Mouse (Mus musculus) monocyte, adult 5-6 weeks (primary cell): ENCODE results near the gene Kctd5. TPM values are rescaled to one million over a fixed set of nuclear protein-coding genes. Genes with fewer than 3 reads are reported as not detected.
"Not testable (repeated sequence)": the region's sequence is repeated elsewhere in the genome, so short reads cannot be mapped to it uniquely, and the experiment has no call there.

Experiments used
- ATAC-seq: fragments of 153-309, 156-312 bp; replicated peaks from 2 replicates; pipeline ENCODE4 v1.8.0; 2017; ENCODE audit warnings: mild to moderate bottlenecking; ENCODE audit not compliant: low TSS enrichment, insufficient number of reproducible peaks, severe bottlenecking, poor library complexity, low FRiP score
- total RNA-seq: library from RNA; stranded (forward); fragments of 200-1000, 200-491, 200-594 nt; gene quantifications from 3 replicates; pipeline ENCODE4 v1.2.3, GENCODE M21; 2017

Gene Kctd5
- 15.4 to 22.7 TPM (median 16.9 TPM) in 3 replicates for total RNA-seq

DNA sequence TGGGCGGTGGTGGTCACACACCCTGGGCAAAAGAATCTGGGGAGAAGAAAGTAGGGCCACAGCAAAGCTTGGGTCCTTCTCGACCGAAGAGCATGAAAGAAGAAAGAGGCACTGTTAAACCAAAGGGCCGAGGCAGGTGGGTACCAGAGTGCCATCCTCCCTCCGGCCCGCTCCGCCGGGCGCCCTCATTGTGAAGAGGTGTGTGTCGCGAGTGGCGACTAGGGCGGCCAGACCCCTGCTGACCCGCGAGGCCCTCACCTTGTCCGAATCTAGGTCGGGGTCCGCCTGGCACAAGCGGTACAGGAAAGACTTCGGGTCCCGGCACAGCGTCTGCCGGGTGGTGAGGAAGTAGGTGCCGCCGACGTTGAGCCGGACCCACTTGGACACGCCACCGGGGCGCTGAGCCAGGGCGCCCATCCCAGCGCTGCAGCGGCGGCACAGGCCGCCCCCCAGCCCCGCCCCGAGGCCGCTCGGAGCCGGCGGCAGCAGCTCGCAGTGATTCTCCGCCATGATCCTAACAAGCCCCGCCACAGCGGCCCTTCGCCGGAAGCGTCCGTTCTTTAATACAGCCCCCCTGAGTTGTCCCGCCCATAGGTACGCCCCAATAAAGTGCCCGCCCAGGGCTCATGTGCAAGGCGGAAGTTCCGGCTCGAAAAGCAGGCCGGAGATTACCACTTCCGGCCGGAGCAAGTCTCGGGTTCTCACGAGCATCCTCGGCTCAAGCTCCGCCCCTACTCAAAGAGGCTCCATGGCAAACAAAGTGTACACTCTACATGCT, at the start of gene Kctd5:
Gene Kctd5, minus strand, starts transcription at position 567 of the 778 bp plus-strand sequence.
- peak; percentile 94 for ATAC-seq

DNA sequence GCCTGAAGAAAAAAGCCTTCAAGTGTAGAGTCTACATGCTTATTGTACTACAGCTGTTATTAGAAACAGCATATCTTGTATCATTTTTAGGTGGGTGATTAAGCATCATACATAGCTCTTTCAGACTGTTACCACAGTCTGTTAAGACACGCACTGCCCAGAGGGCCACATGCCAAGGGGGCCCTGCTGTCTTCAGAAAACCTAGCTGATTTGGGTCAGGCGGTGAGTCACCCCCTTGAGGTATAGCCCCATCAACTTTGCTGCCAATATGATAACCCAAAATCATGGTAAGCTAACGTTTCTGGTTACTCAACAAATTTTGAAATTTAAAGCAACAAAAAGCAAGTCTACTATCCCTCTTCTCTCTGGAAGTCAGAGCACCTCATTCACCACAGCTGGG, 46.2 kb upstream of the Kctd5 start:
- no peak for ATAC-seq

DNA sequence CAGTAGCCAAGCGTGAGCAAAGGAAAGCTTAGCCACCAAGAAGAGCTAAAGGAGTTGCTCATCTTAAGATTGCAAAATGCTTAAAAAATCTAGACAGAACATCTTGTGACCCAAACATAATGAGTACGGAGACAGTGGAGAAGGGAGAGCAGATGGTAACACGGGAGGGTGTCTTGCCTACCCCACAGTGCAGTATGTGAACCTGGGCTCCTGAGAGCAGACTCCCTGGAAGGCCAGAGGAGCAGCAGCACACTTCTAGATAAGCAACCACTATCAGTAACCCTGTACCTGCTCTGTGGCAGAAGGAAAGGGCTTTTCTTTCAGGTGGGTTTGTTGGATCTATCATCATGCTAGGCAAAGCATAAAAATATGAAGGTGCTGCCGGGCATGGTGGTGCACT, 39.7 kb upstream of the Kctd5 start:
- ATAC-seq: no peak

DNA sequence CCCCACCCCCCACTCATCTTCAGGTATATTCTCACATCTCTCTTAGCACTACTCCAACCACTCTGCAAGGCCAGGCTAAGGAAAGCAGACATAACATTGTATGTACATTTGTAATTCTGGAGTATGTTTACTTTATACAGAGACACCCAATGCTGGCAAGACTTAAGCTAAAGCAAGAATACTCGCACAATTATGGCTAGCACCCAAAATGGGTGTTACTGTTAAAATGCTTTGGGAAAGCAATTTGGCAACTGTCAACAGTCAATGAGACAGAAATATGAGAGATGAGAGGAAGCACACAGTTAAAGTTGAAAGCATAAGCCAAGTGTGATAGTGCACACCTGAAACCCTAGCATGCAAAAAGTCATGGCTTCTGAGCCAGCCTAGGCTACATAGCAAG, 38.0 kb upstream of the Kctd5 start:
- no peak for ATAC-seq

DNA sequence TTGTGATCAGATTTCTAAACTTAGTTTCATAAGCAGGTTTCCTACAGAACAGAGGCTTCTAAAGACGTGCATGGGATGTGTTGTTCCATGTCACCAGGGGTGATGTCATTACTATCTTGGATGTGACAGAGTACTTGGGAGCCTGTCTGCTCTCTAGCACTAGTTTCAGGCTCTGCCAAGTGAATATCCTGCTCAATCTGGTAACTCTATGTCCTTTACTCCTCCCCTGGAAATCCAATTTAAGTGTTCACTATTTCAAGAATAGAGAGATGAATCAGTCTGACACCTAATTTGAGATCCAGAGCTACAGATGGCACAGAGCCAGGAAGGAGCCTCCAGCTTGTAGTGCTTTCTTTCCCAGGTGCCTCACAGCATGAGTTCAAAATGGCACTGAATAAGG, 35.6 kb upstream of the Kctd5 start:
- ATAC-seq: no peak

DNA sequence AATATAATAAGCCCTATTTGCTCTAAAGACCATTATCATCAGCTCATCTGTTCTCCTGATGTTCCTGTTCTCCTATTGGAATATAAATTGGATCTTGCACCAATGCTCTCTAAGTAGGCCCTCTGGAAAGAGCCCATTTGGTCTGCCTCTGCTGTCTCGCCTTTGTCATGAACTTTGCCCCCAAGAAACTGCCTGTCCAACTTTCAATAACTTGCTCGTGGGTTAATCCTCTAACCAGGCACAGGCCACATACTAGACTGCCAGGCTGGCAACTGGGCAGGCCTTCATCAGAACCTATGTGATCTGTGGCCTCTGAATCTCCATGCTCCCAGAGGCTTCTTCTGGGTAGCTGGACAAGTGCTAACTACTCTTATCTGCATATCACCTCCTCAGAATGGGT, 31.8 kb upstream of the Kctd5 start:
- no peak for ATAC-seq

DNA sequence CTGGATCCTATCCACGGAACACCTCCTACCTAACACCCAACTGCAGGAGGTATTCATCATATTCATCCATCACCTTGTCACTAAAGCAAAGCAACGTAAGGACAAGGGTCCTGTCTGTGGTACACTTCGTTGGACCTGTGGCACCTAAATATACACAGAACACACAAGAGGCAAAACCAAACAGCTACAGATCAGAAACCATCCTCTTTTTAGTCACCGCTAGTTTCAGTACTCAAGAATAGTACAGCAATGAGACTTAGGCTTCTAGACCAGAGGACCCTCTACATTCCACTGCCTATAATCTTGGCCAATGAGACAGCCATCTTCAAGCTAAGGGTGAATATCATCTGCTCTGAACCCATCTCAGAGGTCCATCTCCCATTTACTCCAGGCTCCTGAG, 25.1 kb upstream of the Kctd5 start:
- ATAC-seq: no peak

DNA sequence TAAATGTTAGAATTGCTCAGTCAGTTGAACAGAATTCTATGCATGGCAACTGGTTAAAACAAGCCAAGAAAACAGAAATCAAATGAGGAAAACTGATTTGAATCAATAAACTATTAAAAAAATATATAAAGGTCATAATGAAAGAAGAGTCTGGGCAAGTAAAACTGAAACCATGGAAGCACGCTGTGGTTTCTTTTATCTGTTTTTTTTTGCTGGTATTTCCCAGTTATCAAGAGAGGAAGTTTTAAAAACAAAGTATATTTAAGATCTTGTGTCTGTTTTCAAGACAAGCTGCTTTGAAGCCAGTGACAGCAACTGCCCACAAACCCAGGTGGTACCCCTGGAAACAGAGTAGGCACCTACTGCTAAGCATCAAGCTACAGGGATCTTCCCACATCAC, 17.3 kb upstream of the Kctd5 start:
- no peak for ATAC-seq

DNA sequence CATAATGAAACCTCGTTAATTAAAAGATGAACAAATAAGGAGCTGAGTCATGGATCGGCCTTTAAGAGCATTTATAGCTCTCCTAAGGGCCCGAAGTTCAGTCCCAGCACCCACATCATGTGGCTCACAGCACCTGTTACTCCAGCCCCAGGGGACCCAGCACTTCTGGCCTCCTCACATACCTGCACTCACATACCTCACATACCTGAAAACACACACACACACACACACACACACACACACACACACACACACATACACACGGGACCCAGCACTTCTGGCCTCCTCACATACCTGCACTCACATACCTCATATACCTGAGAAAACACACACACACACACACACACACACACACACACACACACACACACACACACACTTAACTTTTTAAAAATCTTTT, 13.1 kb upstream of the Kctd5 start:
- not testable (repeated sequence) for ATAC-seq

DNA sequence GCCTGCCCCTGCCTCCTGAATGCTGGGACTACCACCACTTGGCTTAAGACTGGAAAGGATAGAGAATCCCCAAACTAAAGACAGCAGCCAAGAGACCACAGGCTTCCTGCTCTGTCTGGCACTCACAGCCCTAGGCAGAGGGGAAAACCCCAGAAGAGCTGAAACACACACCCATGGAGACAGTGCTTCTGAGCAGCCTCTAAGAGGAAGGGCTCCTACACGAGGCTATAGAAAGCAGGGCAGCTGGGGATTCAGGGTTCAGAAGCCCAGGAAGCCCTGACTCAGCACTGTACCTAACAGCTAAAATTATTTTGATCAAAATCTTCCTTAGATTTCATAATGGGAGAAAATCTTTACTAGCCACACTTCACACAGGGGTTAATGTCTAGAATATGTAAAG, 11.3 kb upstream of the Kctd5 start:
- no peak for ATAC-seq

DNA sequence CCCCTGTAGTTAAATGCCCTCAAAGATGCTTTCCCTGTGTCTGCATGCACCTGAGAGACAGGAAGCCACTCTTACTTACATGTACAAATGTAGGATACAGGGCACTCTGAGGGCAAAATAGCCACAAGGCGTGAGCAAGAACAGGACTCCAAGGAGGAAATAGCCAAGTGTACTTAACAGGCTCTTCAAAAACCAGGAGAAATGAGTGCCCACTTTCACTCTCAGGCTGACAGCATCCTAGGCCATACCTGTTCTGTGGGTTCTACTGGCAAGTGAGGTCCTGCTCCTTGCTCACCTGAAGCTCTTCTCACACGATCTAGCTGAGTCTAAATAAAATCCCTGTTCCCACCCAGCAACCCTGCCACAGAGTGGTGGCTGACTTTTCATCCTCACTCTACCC, 3.8 kb upstream of the Kctd5 start:
- ATAC-seq: no peak

DNA sequence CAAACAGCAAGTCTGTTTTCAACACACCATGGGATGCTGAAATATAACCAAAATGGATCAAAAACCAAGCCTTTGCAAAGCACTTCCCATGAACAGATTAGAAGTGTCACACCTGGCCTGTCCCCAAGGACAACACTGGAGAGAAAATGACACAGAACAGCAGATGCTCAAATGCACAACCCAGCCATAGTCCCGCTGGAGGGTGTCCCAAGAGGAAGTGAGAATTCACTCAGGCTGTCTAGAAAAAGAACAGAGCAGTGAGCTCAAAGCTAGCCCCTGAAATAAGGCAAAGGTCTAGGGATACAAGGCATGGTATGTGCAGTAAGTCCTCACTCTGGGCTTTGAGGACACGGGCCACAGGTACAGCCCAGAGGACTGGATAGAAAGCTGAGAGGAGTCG, 3.8 kb downstream of the Kctd5 start:
- no peak for ATAC-seq

DNA sequence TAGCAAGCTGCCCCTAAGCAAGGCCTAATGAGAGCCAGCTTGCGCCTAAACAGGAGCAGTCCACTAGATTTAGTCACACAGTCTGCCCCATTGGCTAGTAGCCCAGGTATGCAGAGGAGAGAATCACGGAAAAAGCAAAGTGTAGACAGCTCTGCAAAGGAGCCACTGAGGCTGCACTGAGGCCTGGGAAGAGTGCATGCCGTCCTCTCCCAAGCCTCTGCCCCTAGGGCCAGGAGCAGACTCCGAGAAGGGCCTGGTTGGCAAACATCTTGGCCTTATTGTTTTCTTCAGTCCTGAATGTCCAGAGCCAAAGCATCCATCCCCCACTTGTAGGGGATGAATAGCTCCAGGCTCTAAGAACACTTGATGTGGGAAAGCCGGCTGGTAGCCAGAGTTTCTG, 5.0 kb downstream of the Kctd5 start:
- no peak for ATAC-seq

DNA sequence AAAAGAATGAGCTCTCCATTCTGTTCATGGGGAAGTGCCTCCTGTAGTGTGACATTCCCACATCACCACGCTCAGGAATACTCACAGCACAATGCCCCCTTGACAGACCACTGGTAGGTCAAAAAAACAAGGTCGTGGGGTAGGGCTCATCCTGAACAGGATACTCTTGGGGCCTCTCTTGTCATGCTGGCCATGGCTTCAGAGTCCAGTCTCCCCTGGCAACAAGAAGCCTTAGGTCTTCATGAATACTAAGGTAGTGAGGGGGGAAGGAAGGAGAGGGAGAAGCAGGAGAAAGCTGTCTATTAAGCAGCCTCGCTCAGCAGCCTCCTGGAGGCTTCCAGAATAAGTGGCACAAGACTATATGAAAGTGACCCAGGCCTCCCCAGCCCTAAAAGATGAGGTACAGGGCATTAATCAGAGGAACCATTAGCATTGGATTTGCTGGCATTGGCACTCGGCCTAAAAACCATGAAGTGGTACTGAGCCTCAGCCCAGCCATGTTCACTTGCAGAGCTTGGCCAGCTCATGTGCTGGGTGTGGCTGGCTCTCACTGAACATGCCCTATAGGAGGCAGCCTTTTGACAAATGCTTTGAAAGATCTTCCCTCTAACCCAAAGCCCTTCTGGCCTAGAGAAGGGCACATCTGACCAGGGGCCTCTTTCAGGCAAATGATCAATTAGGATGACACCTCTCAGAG, 10.7 kb downstream of the Kctd5 start:
- ATAC-seq: no peak

DNA sequence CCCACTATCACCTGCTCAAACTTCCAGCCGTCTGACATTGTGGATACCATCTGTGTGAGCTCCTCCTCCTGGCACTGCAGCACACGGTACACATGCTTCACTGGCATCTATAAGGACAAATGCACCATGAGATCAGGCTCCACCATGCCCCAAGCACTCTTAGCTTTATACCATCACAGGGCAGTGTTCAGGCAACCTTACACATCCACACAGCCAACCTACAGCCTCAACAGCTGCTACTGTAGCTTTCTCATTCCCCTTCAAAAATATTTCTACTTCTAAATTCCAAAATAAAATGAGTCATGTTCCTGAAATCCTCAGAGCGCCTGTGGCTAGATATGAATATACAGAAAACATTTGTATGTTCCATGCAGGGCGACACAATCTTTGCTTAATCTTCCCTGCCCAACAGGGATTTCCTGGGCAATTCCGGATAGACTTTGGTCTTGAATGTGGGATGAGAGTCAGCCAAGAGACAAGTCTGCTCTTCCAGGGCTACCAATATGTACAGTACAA, 15.5 kb downstream of the Kctd5 start:
- ATAC-seq: no peak

DNA sequence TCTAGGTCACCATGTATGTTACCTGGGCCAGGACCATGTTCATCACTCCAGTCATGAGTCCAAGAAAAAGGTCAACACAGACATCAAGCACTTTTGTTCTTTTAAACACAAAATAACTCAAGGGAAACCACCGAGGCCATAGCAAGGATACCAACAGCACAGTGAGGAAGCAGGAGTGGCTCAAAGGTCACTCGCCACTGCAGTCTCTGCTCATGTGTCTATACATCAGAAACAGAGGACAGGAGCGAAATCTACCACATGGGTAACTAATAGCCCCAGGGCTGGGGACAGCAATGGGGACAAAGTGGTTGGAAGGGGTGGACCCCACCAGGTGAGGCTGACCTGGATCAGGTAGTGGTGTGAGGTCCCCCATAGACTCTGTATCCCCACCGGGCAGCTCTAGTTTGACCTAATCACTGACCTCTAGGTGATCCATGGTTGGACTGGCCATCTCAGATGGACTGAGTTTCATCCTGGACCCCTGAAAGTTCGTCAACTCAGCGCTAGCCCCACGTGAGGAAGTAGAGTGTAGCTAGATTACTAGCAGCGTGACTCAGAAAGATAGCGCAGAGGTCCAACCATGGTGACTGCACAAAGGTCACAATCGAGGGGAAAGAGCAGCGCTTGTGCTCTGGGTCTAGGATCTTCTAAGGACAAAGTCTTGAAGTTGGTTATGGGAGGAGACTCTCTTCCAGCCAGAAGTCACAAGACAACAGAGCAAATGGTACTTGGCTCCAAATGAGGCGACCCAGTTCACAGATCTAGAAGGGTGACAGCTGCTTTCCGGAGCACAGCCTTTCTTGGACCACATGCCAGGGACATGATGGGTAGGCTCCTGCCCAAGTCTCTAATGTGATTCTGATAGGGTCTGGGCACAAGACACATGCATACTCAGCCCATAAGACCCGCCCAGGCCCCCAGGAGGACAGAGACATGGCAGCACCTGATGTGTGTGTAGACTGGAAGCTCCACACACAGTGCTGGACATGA, 16.4 kb downstream of the Kctd5 start:
- no peak for ATAC-seq

DNA sequence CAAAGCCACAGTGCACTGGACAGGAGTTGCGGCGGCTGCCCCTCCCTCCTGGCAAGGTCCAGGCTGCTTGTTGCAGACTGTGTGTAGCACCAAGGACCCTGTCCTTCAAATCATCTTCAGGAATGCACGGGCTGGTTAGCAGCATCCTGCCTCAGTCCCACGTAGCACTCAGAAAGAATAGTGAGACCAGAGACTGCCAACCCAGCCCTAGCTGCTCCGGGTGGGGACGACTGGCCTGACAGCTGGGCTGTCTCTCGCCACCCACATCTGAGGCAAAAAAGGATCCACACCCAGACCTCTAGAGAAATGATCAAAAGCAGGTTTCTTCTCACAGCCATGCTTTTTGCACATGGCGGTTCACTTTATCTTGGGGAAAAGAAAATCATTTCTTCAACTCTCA, 24.3 kb downstream of the Kctd5 start:
- no peak for ATAC-seq

DNA sequence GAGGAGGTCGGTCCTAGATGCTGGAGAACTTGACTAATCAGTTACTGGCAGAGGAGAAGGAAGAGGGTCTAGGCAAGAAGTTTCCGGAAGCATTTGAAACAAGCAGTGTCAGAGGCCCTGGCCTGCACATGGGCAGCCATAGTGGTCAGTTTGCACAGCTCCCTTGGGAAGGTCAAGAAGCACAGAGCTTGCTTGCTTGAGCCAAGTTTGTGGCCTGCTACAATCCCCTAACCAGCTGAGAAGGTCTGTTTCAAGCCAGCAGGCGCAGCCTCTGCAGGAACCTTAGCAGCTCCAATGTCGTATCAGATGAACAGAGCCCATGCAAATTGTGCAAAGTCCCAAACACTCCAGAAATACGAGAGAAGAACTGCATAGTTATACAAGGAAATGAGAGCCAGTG, 25.2 kb downstream of the Kctd5 start:
- no peak for ATAC-seq

DNA sequence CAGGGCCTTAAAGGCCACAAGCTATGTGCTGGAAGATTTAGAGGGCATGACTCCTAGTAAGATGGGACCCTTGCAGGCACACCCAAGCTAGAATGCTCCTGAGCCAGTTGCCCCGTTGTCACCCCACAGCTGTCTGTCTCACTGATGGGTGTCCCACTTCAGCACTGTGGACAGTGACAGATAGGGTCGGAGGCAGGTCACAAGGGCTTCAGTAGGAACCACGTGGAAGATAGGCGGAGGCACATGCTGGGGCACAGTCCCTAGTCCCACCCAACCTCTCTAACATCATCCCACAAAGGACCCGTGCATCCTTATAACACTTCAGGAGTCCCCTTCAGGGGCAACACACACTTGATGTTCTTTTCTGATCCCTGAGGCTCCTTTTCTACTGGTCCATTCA, 27.3 kb downstream of the Kctd5 start:
- ATAC-seq: no peak
